Mouse (Mus musculus) urinary bladder, postnatal 0 days (tissue): Measurements from ENCODE around the gene Iqcg. TPM values are rescaled to one million over a fixed set of nuclear protein-coding genes. Genes with fewer than 3 reads are reported as not detected.
A peak's percentile ranks its signal among the peaks of the same experiment; 100 is the strongest.

Source experiments
- microRNA counts: library from miRNA; unstranded; fragments of <30 nt; microRNA quantifications from one replicate; lab custom pipeline; 2016
- microRNA-seq: library from miRNA; unstranded; fragments of <30 nt; microRNA quantifications from one replicate; pipeline ENCODE4, GENCODE M21; 2016
- polyA plus RNA-seq: library from polyadenylated mRNA; unstranded; fragments of >200 nt; fragmentation: Nextera tagmentation; extraction: Ambion mirVana; gene quantifications from 2 replicates; pipeline ENCODE4 v1.2.1, GENCODE M21; 2015

Iqcg gene
- 0.64 and 1.2 TPM in 2 replicates for polyA plus RNA-seq

GRCm38 (mm10) chr16:33056095-33056785, at the start of gene Iqcg, which contains the start of gene Rpl35a:
TSS of gene Iqcg (minus strand) at chr16:33056218.
TSS of gene Rpl35a (plus strand) at chr16:33056453.

GRCm38 (mm10) chr16:33062024-33062681, 6.1 kb upstream of the Iqcg start, which contains the start of gene Lmln:
TSS of gene Lmln (plus strand) at chr16:33062521.

MicroRNAs within 50 kb of the gene (microRNA counts, 519-probe panel; counts per million panel counts)
- not detected for microRNA mmu-miR-1947 (lab: Ali Mortazavi, UCI)

Small RNAs within 50 kb of the gene (microRNA-seq; reads per million reads assigned to microRNA genes)
- gene Gm22231, result not detected
- 4.6 reads per million, percentile 9 among the genes with 10 or more reads in this experiment for gene Mir1947

Other genes with a start within 250 kb of the Iqcg start
- gene Smbd1, start 245.7 kb downstream of the Iqcg start, polyA plus RNA-seq, result not detected in 2 replicates
- 81.1 and 114 TPM in 2 replicates for gene Fyttd1, start 178.7 kb downstream of the Iqcg start, polyA plus RNA-seq
- 11.3 and 11.4 TPM in 2 replicates for gene Rubcn, start 178.5 kb downstream of the Iqcg start, polyA plus RNA-seq
- gene Lrch3, start 142.1 kb downstream of the Iqcg start, polyA plus RNA-seq, result 11.5 and 12.0 TPM in 2 replicates
- gene Rpl35a, start 235 bp upstream of the Iqcg start, polyA plus RNA-seq, result 699 and 727 TPM in 2 replicates
- gene Lmln, start 6.3 kb upstream of the Iqcg start, polyA plus RNA-seq, result 0.63 and 0.82 TPM in 2 replicates
- gene Osbpl11, start 128.9 kb upstream of the Iqcg start, polyA plus RNA-seq, result 19.7 and 19.9 TPM in 2 replicates
- 65.1 and 80.8 TPM in 2 replicates for gene Snx4, start 195.2 kb upstream of the Iqcg start, polyA plus RNA-seq